Mouse (Mus musculus) CH12.LX (cell line): ENCODE results near the gene Gm5460.

Experiments used
- CHD2 ChIP-seq: IDR thresholded peaks from 2 replicates; pipeline ENCODE4 v1.6.1; 2011; ENCODE audit warnings: low read length, improper control_type of control experiment
- JUND ChIP-seq: conservative IDR thresholded peaks from 2 replicates; pipeline ENCODE4 v1.6.1; 2011; ENCODE audit warnings: low read depth, low read length, improper control_type of control experiment
- KAT2A ChIP-seq: IDR thresholded peaks from 2 replicates; pipeline ENCODE4 v1.6.1; 2012; ENCODE audit warnings: low read length, improper control_type of control experiment, inconsistent platforms; ENCODE audit not compliant: insufficient replicate concordance
- POLR2A ChIP-seq: IDR thresholded peaks from 2 replicates; pipeline ENCODE4 v1.6.1; 2011; ENCODE audit warnings: low read depth, mild to moderate bottlenecking, improper control_type of control experiment, low read length
- ZKSCAN1 ChIP-seq: IDR thresholded peaks from 2 replicates; pipeline ENCODE4 v1.6.1; 2012; ENCODE audit warnings: low read depth, inconsistent platforms, low read length, improper control_type of control experiment, borderline replicate concordance

DNA sequence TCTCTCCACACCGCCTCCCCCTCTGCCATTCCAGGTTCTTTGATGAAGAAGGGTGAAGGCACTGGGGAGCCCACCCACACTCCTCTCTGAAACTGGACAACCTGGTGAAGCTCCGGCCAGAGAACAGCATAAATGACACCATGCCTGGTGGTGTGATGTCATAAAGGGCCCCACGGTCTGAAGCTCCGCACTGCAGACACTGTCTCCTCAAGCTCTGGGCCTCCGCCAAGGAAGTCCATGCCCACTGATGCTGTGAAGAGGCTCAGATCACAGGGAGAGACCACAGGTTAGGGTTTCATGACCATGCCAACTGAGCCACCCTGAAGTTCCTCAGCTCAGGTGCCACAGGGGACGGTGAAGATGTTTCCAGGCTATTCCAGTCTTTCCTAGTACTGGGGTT, 36.0 kb downstream of the Gm5460 start, which contains the start of gene Antxrl:
- TF ChIP-seq JUND (no peak), ZKSCAN1 (no peak), CHD2 (no peak), KAT2A (no peak), POLR2A (no peak)
